Mouse (Mus musculus): ENCODE measurements around the gene Emid1.

DNA sequence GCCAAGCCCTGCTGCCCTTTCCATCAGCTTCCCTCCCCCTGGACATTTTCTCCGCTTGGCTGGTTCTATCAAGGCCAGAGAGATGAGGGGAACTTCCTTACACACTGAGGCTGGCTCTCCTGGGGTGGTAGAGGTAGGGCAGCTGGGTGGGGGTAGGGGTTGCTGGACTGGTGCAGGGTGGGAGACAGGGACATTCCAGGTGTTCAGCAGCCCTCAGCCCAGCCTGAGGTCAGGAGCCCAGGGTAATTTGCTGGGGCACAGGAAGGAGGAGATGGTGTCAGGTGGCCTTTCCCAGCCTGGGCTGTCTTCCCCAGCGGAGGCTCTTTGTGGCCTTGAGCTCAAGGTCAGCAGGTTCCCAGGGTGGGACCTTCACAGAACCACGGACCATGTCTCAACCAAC, 6.5 kb downstream of the Emid1 start:
- no peak for TF ChIP-seq CTCF (IDR thresholded peaks at IDR 0.05; ENCODE audit: borderline replicate concordance, control insufficient read depth, extremely low read depth, insufficient read depth, low read length, poor library complexity)
- no peak for TF ChIP-seq POLR2A (IDR thresholded peaks at IDR 0.05; ENCODE audit: control insufficient read depth, extremely low read depth, insufficient read depth, low read length, poor library complexity)
